Mouse (Mus musculus): ENCODE data around the gene Zbtb7a. TPM values are rescaled to one million over a fixed set of nuclear protein-coding genes. Genes with fewer than 3 reads are reported as not detected.
"Not testable (repeated sequence)": the region's sequence is repeated elsewhere in the genome, so short reads cannot be mapped to it uniquely, and the experiment has no call there.

The Zbtb7a gene
- polyA plus RNA-seq, 1 experiment = 100.0 TPM

- no peaks in the 10 kb centered on the region for H3K27me3 ChIP-seq (replicated peaks)
- TF ChIP-seq FLI1 (IDR thresholded peaks at IDR 0.05; ENCODE audit: low read length) (no peak), GATA1 (IDR thresholded peaks at IDR 0.05; ENCODE audit: borderline replicate concordance, low read length) (no peak)
- H3K4me3 ChIP-seq (replicated peaks) = peak overlapping the region; percentile 98
- peaks cover 89% of the 10 kb centered on the region for H3K4me1 ChIP-seq
- H3K36me3 ChIP-seq (replicated peaks; ENCODE audit: low read length) = peaks cover 53% of the 10 kb centered on the region
- H3K9me3 ChIP-seq = no peaks in the 10 kb centered on the region
Observed at GRCm38 (mm10) chr10:81177491-81177925, 42.5 kb downstream of the Zbtb7a start.

GRCm38 (mm10) chr10:81177958-81178712 lies 43.1 kb downstream of the Zbtb7a start:
- H3K36me3 ChIP-seq (replicated peaks; ENCODE audit: low read length) = peaks cover 54% of the 10 kb centered on the region

GRCm38 (mm10) chr10:81178927-81179326 lies 43.9 kb downstream of the Zbtb7a start:
- TF ChIP-seq FLI1 (IDR thresholded peaks at IDR 0.05; ENCODE audit: low read length) = no peak
- no peak for TF ChIP-seq GATA1 (IDR thresholded peaks at IDR 0.05; ENCODE audit: borderline replicate concordance, low read length)
- H3K27me3 ChIP-seq (replicated peaks) = no peaks in the 10 kb centered on the region
- peak overlapping the region; percentile 98 for H3K4me3 ChIP-seq (replicated peaks)
- H3K36me3 ChIP-seq (replicated peaks; ENCODE audit: low read length) = peaks cover 56% of the 10 kb centered on the region
- H3K9me3 ChIP-seq = no peaks in the 10 kb centered on the region
- peaks cover 84% of the 10 kb centered on the region for H3K4me1 ChIP-seq

More at GRCm38 (mm10) chr10:81177958-81178712, 43.1 kb downstream of the Zbtb7a start:
- Histone ChIP-seq H3K4me3 (replicated peaks) (peak overlapping the region; percentile 98), H3K9me3 (no peaks in the 10 kb centered on the region), H3K4me1 (peaks cover 85% of the 10 kb centered on the region), H3K27me3 (replicated peaks) (no peaks in the 10 kb centered on the region)
- TF ChIP-seq GATA1 (IDR thresholded peaks at IDR 0.05; ENCODE audit: borderline replicate concordance, low read length) = no peak
- TF ChIP-seq FLI1 (IDR thresholded peaks at IDR 0.05; ENCODE audit: low read length) = no peak

- Histone ChIP-seq H3K27me3 (replicated peaks) (no peaks in the 10 kb centered on the region), H3K9me3 (no peaks in the 10 kb centered on the region), H3K36me3 (replicated peaks; ENCODE audit: low read length) (peaks cover 64% of the 10 kb centered on the region), H3K4me3 (replicated peaks) (peak overlapping the region; percentile 71), H3K4me1 (peaks cover 84% of the 10 kb centered on the region)
- TF ChIP-seq GATA1 (IDR thresholded peaks at IDR 0.05; ENCODE audit: borderline replicate concordance, low read length) (no peak), FLI1 (IDR thresholded peaks at IDR 0.05; ENCODE audit: low read length) (no peak)
Observed at GRCm38 (mm10) chr10:81179451-81180342, 44.7 kb downstream of the Zbtb7a start.

- no peak overlapping the region for H3K4me3 ChIP-seq (replicated peaks)
- H3K9me3 ChIP-seq = no peaks in the 10 kb centered on the region
- H3K27me3 ChIP-seq (replicated peaks) = no peaks in the 10 kb centered on the region
- TF ChIP-seq GATA1 (IDR thresholded peaks at IDR 0.05; ENCODE audit: borderline replicate concordance, low read length) (no peak), FLI1 (IDR thresholded peaks at IDR 0.05; ENCODE audit: low read length) (no peak)
- H3K4me1 ChIP-seq = peaks cover 79% of the 10 kb centered on the region
- peaks cover 76% of the 10 kb centered on the region for H3K36me3 ChIP-seq (replicated peaks; ENCODE audit: low read length)
Observed at GRCm38 (mm10) chr10:81180946-81181345, 45.9 kb downstream of the Zbtb7a start.

GRCm38 (mm10) chr10:81181860-81182259 lies 46.8 kb downstream of the Zbtb7a start:
- not testable (repeated sequence) for H3K9me3 ChIP-seq
- peaks cover 81% of the 10 kb centered on the region for H3K4me1 ChIP-seq

GRCm38 (mm10) chr10:81182336-81183333 lies 47.6 kb downstream of the Zbtb7a start, which contains the start of gene Dapk3:
Gene Dapk3 (plus strand): TSS chr10:81183005.
- H3K36me3 ChIP-seq (replicated peaks; ENCODE audit: low read length) = peaks cover 84% of the 10 kb centered on the region
- peak within 1 kb of the TSS; percentile 96 for H3K4me3 ChIP-seq (replicated peaks)
- no peaks in the 10 kb centered on the region for H3K9me3 ChIP-seq
- no peaks in the 10 kb centered on the region for H3K27me3 ChIP-seq (replicated peaks)
- TF ChIP-seq FLI1 (IDR thresholded peaks at IDR 0.05; ENCODE audit: low read length) (peak; percentile 66), GATA1 (IDR thresholded peaks at IDR 0.05; ENCODE audit: borderline replicate concordance, low read length) (no peak)
- peaks cover 82% of the 10 kb centered on the region for H3K4me1 ChIP-seq

More at GRCm38 (mm10) chr10:81181860-81182259, 46.8 kb downstream of the Zbtb7a start:
- peaks cover 82% of the 10 kb centered on the region for H3K36me3 ChIP-seq (replicated peaks; ENCODE audit: low read length)
- H3K27me3 ChIP-seq (replicated peaks); H3K4me3 ChIP-seq (replicated peaks): not testable (repeated sequence)

GRCm38 (mm10) chr10:81183805-81184204 lies 48.8 kb downstream of the Zbtb7a start, which contains the start of gene 4930442H23Rik:
Gene 4930442H23Rik (minus strand): TSS chr10:81183849.
- Histone ChIP-seq H3K27me3 (replicated peaks) (no peaks in the 10 kb centered on the region), H3K4me3 (replicated peaks) (peak within 1 kb of the TSS; percentile 96), H3K36me3 (replicated peaks; ENCODE audit: low read length) (peaks cover 83% of the 10 kb centered on the region), H3K4me1 (peaks cover 71% of the 10 kb centered on the region), H3K9me3 (peaks cover 4% of the 10 kb centered on the region)
- TF ChIP-seq FLI1 (IDR thresholded peaks at IDR 0.05; ENCODE audit: low read length) (no peak), GATA1 (IDR thresholded peaks at IDR 0.05; ENCODE audit: borderline replicate concordance, low read length) (no peak)

GRCm38 (mm10) chr10:81184765-81185164 lies 49.7 kb downstream of the Zbtb7a start:
- Histone ChIP-seq H3K27me3 (replicated peaks) (no peaks in the 10 kb centered on the region), H3K36me3 (replicated peaks; ENCODE audit: low read length) (peaks cover 80% of the 10 kb centered on the region), H3K4me1 (peaks cover 63% of the 10 kb centered on the region), H3K4me3 (replicated peaks) (no peak overlapping the region), H3K9me3 (peaks cover 5% of the 10 kb centered on the region)
- TF ChIP-seq GATA1 (IDR thresholded peaks at IDR 0.05; ENCODE audit: borderline replicate concordance, low read length) (no peak), FLI1 (IDR thresholded peaks at IDR 0.05; ENCODE audit: low read length) (no peak)

All from megakaryocyte, embryonic 14.5 days (primary cell).